Mouse (Mus musculus) left cerebral cortex, adult 11 months (tissue): ENCODE data around the gene 2010005H15Rik.
"Not testable (repeated sequence)": the region's sequence is repeated elsewhere in the genome, so short reads cannot be mapped to it uniquely, and the experiment has no call there.

Experiments used
- DNase-seq: peaks from one replicate; pipeline ENCODE4 v3.0.0; 2022; ENCODE audit warnings: low spot score

2010005H15Rik gene

DNA sequence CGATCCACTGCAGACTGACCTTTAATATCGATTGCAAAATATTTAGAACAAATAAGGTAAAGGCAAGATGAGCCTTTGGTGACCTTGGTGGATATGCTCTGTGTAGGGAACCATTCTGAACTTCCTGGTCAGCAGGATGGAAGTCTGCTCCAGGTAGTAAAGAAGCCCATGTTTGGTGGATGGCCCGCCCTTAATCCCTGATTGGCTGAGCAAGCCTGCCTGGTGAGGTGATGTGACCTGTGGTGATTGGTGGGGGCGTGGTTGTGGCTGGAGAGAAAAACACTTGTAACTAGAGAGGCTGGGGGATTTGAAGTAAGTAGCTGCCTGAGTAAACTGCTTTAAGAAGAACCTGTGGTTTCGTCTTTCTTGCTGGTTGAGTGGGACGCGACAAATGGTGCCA, at the start of gene 2010005H15Rik:
Gene 2010005H15Rik, plus strand, starts transcription at position 301 of the 400 bp plus-strand sequence.
- not testable (repeated sequence) for DNase-seq

DNA sequence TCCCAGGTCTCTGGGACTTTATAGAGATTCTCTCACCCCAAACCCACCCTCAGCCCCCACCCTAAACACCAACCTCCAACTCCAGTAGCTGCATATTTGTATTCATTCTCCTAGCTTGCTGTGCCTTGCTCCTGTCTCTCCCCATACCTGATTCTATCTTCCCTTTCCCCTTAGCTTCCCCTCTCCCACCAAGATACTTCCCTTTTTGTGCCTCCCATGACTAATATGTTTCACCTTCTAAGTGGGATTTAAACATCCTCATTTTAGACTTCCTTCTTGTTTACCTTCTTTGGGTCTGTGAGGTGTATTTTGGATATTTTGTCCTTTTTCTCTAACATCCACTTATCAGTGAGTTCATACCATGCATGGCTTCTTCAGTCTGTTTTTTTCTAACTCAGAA, 45.2 kb upstream of the 2010005H15Rik start:
- no peak for DNase-seq

DNA sequence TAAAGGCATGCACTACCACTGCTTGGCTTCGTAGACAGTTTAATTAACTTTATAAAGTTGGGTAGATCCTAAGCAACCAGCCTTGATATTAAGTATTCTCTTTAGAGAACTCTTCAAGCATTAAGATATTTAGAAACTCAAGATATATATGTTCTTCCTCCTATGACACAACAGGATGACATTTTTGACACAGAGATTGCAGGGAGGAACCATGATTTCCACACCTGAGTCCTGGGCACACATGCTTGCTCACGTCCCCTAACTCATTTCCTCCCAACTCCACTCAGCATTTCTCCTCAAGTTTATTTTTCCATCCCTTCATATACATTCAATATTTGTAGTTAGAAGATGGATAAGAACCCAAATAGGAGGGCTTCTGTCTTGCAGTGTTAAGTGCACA, 41.4 kb upstream of the 2010005H15Rik start:
- DNase-seq, result no peak

DNA sequence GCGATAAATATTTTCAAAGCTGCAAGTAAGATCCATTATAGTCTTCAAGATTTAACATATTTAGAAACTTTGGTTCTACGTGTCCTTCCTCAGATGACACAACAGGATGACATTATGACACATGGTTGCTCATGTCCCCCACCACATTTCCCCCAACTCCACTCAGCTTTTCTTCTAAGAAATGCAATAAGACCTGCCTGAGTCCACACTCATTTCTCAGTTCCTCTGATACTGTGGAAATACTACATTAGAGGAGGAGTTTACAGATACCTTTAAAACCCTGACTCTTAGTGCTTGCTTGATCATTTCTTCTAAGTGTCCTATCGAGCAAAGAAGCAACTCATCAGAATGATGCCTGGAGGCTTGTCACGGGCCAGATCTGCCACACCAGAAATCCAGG, 37.4 kb upstream of the 2010005H15Rik start, which contains the start of gene Gm5483:
Gene Gm5483, plus strand, starts transcription at position 301 of the 400 bp plus-strand sequence.
- DNase-seq, result not testable (repeated sequence)

DNA sequence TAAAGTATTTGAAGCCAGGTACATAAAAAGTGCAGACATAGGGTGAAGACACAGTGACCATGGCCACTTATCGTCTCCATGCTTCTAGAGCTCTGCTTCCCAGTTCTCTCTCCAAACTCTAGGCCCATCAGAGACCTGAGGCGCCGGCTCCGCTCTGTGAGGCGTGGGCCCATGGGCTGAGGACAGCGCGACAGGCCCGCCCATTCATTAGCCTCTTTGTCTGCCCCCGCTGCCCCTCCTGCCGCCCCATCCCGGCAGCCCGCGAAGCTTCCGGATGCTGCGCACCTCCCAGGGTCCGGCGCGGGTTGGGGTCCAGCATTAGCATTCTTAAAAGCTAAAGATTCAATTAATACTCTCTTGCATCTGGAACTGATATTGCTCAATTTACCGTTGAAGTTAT, 22.0 kb upstream of the 2010005H15Rik start:
- DNase-seq, result no peak

DNA sequence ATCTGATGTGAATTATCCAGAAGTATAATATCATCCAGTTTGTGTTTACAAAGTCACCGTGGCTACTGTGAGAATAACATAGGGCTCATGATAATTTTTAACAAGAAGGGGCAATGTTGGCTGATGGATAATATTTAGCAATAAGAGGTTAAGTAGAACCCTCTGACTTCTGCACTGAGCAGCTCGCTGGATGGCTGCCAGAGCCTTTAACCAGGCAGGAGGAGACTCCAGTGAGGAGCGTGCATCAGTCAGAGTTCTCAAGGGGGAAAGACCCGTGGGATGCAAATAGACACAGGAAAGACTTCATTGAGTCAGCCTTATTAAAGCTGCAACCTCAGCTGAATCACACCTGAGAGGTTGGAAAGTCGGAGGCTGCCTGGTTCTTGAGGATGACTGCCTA, 17.4 kb upstream of the 2010005H15Rik start:
- peak; percentile 1 for DNase-seq

DNA sequence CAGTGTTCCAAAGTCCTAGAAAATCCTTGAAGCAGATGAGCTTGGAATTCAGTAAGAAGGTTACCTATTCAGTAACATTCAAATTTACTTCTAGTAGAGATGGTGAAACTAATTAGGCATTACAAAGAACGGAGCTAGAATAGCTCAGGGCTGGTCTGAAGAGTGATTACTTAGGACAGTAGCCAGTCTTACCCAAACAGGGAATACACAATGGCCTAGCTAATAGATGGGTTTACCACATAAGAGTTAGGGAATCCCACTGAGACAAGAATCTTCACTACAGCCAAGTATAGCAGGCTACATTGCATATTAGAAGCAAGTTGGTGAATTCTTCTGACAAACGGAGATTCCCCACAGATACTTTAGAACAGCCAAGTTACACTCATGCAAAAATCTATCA, 15.6 kb upstream of the 2010005H15Rik start:
- DNase-seq, result not testable (repeated sequence)

DNA sequence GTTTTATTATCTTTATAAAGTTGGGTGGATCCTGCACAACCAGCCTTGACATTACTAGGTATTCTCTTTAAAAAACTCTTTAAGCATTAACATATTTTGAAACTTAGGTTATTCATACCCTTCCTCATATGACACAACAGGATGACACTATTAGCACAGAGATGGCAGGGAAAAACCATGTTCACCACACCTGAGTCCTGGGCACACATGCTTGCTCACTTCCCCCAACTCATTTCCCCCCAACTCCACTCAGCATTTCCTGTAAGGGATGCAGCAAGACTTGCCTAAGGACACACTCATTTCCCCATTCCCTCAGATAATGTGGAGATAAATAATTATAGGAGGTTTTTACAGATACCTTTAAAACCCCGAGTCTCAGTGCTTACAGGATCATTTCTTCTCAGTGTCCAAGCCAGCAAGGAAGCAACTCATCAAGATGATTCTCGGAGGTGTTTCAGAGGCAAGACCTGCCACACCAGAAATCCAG, 11.3 kb upstream of the 2010005H15Rik start, which contains the start of gene Gm5416:
Gene Gm5416, plus strand, starts transcription at position 437 of the 487 bp plus-strand sequence.
- no peak for DNase-seq

DNA sequence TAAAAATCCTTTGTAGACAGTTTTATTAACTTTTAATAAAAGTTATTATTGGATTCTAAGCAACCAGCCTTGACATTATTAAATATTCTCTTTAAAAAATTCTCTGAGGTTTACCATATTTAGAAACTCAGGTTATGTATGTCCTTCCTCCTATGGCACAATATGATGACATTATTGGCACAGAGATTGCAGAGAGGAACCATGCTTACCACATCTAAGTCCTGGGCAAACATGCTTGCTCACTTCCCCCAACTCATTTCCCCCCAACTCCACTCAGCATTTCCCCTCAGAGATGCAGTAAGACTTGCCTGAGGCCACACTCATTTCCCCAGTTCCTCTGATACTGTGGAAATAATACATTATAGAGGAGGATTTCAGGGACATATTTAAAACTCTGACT, 39.3 kb downstream of the 2010005H15Rik start:
- DNase-seq, result not testable (repeated sequence)

DNA sequence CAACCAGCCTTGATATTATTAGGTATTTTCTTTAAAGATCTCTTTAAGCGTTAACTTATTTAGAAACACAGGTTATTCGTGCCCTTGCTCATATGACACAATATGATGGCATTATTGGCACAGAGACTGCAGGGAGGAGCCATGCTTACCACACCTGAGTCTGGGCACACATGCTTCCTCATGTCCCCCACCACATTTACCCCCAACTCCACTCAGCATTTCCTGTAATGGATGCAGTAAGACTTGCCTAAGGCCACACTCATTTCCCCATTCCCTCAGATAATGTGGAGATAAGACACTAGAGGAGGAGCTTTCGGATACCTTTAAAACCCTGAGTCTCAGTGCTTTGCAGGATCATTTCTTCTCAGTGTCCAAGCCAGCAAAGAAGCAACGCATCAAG, 55.5 kb downstream of the 2010005H15Rik start, which contains the start of gene Stfa1:
Gene Stfa1, plus strand, starts transcription at position 156 of the 400 bp plus-strand sequence.
- DNase-seq, result not testable (repeated sequence)

DNA sequence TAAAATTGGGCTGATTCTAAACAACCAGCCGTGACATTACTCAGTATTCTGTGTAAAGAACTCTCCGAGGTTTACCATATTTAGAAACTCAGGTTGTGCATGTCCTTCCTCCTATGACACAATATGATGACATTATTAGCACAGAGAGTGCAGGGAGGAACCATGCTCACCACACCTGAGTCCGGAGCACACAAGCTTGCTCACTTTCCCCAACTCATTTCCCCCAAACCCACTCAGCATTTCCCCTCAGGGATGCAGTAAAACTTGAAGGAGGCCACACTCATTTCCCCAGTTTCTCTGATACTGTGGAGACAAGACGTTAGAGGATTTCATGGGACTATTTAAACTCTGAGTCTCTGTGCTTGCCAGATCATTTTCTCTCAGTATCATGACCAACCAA, 67.9 kb downstream of the 2010005H15Rik start:
- DNase-seq, result no peak
